Mouse (Mus musculus) right cerebral cortex, postnatal 14 days (tissue): ENCODE measurements around the gene Fem1b.
"Not testable (repeated sequence)": the region's sequence is repeated elsewhere in the genome, so short reads cannot be mapped to it uniquely, and the experiment has no call there.

Experiments
- DNase-seq: peaks from one replicate; pipeline ENCODE4 v3.0.0; 2022

The Fem1b gene

GRCm38 (mm10) chr9:62826456-62826855 is 14.7 kb upstream of the Fem1b start:
- DNase-seq = no peak

DNA sequence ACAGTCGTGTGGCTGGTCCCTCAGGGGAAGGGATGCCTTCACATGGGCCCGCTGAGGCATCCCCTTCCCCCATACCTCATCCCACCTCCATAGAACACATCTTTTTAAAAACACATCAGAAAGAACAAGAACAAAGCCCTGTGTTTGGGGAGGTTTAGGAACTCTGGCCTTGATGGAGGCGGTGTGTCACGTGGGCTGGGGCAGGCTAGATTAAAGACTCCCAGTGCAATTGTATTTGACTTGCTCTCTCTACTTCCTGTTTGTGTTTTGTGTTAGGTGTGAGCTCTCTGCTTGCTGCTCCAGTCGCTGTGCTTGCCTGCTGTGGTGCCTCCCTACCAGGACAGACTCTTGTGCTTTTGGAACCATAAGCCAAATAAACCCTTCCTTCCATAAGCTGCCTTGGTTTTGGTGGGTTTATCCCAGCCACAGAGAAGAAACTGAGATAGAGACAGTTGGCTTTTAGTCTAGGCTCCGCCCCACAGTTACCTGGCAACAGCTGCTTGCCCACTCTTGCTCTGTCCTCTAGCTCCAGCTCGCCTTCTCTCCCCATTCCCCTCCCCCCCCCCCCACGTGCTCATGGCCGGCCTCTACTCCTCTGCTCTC is 14.2 kb upstream of the Fem1b start:
- no peak for DNase-seq

GRCm38 (mm10) chr9:62821811-62822210 is 10.1 kb upstream of the Fem1b start:
- DNase-seq = no peak

DNA sequence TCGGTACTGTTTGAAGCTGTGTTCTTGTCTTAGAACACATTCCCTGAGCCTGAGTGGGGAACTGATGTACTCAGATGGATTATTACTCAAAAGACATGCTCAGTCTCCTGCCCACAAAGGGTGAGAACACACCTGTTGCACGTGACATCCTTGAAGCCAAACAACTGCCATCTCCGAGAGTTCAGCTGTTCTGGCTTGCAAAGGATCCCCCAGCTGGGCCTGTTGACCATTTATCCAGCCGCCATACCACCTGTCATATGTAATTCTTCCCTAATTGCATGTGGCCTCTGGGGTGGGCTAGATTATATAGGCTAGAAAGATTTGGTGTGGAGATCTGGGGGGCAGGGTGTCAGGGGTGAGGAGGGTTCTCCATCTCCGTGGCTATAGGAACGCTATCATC is 9.1 kb upstream of the Fem1b start:
- no peak for DNase-seq

DNA sequence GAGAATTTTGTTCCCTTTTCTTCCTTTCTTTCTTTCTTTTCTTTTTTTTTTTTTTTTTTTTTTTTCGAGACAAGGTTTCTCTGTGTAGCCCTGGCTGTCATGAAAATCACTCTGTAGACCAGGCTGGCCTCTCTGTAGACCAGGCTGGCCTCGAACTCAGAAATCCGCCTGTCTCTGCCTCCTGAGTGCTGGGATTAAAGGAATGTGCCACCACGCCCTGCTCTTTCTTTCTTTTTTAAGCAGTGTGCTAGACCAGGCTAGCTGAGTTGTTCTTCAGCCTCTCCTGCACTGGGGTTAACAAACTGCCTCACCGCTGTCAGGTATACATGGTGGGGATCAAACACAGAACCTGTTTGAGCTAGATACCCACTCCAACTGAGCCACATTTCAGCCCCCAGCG is 8.2 kb upstream of the Fem1b start:
- DNase-seq = not testable (repeated sequence)

- no peak for DNase-seq
These were observed 7.8 kb upstream of the Fem1b start for GRCm38 (mm10) chr9:62819494-62819893.

DNA sequence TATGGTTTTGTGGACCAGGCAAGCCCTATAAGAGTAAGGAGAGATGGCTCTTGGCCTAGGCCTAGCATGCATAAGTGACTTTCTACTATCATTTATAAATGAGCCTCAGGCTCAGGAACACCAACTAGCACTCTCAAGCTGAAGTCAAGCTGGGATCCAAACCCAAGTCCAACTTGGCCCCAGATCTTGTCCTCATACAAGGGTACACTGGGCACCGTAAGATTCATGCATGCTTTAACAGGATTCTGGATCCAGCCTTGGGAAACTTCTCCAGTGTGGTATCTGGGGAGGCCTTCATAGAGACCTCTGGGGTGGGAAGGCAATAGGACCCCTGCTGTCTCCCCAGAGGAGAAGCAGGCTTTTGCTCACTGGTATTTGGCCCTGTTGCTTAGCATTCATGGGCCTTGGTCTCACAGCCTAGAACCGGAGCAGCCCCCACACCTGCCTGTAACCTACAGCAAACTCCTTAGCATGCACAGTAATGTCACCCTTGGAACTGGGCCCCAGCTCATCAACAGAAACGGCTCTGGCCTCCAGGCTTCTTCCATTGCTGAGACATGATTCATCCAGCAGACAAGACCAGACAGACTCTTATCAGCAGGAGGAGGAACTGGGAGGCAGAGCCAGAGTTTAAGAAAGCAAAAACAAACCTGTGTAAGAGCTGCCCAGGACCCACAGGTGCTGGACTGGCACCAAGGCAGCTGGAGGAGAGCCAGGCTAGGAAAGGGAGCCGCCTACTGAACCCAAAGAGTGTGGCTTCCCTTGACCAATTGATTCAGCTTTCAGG is 6.3 kb upstream of the Fem1b start:
- DNase-seq = no peak

- peak; percentile 45 for DNase-seq
These were observed 5.4 kb upstream of the Fem1b start for GRCm38 (mm10) chr9:62817099-62817571.

GRCm38 (mm10) chr9:62816323-62817098 is 4.8 kb upstream of the Fem1b start:
- no peak for DNase-seq

DNA sequence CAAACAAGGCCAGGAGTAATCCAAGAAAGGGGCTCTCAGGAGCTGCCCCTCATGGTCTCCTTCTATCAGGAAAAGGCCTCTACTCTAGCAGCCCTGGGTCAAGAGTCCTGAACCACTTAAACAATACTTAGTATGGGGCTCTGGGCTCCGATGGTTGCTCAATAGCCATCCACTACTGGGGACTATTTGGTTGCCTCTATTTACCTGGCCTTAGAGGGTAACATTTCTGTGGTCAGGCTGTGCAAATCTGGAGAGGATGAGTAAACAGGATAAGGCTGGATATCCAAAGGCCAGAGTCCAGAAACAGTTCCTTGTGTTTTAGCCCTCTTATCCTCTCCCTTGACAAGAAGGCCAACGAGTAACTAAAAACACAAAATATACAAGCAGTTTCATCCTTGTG is 3.0 kb upstream of the Fem1b start:
- DNase-seq = no peak

- DNase-seq = no peak
These were observed 699 bp upstream of the Fem1b start for GRCm38 (mm10) chr9:62812216-62813049.

DNA sequence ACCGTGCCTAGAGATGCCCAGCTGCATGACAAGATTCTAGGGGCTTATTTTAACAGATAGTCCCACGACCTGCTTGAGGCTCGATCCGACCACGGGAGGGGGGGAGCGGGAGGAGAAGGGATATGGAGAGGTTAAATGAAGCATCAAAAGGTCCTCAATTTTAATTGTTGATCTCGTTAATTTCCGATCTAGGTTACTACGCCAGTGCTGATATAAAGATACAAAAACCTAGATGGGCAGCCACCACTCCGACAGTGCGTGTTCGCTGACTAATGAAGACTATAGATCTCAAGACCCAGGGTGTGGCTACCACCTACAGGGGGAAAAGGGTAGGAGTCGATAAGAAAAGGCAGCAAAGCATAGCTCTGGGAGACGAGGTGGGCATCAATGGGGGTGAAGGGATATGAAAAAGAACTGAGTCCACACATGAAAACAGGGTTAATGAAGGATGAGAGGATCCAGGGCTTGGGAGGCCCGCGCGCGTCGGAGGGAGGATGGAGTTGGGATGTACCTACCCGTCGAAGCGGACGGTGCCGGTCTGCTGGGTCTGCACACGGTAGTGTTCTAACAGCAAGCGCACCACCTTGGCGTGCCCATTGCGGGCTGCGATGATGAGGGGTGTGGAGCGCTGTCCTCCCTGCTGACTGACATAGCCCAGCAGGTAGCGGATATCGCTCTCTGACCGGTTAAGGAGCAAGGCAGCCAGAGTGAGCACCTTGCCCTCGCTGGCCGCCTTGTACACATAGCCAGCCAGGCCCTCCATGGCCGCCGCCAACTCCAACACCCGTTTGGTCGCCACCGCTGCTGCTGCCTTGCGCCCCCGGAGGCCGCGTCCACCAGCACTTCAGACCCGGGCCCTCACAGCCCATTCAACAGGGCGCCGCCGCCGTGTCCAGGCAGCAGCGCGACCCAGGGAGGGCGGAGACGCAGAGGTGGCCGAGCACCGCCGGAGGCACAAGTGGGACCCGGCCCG is 905 bp downstream of the Fem1b start:
- peak; percentile 62 for DNase-seq

DNA sequence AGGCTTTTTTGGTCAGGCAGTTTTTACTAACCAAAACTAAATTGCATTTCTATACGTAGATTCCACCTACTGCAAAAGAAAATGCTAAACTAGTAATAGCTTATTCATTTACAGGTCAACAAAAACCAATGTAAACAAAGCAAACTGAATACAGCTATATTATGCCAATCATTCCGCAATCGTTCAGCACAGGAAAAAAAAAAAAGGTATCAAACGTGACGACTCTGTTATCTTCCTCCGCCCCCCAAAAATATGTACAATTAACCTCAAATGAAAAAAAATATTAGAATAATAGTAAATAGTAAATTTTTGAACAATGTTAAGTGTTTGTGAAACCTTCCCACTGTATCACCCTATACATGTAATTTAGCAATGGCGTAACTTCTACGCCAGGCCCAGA is 1.6 kb downstream of the Fem1b start:
- no peak for DNase-seq

- DNase-seq = not testable (repeated sequence)
These were observed 12.5 kb downstream of the Fem1b start for GRCm38 (mm10) chr9:62799218-62799617.

DNA sequence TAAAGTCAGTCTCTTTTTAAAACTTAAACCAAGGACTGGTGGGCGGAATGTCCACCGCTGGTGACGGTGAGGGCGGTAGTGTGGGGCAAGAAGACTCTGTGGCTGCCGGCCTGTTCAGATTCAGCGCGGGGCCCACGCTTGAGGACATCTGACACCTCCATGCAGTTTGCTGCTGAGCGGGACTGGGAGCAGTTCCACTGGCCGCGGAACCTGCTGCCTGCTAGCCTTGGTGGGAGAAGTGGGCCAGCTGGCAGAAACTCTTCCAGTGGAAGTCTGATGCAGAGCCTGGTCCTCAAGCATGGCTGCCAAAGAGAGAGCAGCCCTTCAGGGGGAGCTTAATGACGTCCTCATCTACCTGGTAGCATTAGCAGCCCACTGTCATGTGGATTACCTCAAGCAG is 21.9 kb downstream of the Fem1b start:
- no peak for DNase-seq

GRCm38 (mm10) chr9:62786721-62787120 is 25.0 kb downstream of the Fem1b start:
- DNase-seq = no peak

GRCm38 (mm10) chr9:62784233-62784632 is 27.5 kb downstream of the Fem1b start:
- no peak for DNase-seq

DNA sequence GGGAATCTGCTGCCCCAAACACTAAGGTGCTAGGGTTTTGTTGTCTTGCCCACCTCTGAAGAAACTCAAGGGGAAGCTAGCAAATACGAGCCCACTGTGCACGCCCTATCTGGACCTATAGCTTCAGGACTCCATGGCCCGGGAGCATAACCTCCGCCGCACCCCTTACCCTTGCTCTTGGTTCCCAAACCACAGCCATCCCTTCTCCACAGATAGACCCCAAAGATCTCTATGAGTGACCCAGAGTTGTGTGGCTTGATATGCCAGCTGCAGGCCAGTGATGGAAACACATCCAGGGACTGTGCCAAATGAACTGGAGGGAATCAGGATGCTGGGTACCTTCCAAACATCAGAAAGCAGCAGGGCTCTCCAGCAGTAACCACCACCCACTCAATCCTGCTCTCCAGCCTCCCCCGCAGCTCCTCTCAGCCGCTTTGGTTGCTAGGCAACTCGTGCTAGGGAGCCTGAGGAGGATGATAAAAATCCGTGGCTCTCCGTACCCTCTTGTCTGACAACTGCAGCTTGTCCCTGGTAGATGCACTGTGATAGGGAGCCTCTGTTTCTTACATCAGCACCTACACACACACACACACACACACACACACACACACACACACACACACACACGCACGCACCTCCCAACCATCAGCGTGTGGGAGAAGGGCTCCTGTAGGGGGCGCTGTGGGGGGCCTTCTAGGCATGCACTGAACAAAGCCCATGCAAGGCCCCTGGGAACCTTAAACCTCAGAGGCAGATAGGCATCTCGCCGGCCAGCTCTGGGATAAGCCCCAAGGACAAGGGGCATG is 28.6 kb downstream of the Fem1b start:
- DNase-seq = peak; percentile 91

DNA sequence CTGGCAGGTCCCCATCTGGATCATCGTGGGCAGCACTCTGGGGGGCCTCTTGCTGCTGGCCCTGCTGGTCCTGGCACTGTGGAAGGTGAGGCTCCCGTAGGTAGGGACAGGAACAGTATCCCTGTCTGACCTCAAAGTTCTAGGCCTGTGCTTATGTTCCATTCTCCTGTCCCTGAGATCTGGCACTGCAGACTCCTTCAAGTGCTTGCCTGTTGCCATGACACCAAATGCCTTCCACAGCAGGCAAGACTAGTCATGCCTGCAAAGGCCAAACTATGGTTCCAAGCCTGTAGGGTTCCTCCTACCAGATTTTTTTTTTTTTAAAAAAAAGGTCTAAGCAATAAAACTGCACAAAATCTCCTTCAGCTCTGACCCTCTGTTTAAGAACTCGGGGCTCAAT is 29.8 kb downstream of the Fem1b start:
- no peak for DNase-seq

DNA sequence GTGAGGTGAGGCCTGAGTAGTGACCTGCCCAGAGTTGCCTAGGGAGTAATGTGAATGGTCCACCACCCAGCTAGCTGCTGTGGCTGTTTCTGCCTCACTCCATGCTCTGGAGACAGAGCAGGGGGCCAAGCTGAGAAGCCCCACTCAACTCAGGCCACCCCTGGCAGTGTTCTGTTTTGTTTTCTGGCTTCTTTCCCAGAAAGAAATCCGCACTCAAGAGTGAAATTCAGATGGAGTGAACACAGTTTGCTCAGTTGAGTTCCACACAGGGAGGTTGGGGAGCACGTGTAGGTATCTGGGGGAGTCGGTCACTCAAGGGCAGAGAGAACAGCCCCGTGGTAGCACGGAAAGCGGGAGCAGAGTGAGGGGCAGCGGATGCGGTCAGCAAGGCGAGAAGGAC is 33.0 kb downstream of the Fem1b start:
- DNase-seq = no peak

GRCm38 (mm10) chr9:62777461-62777860 is 34.3 kb downstream of the Fem1b start:
- no peak for DNase-seq
